Mouse (Mus musculus) ES-Bruce4 (cell line): ENCODE measurements around the gene Tes3-ps. TPM values are rescaled to one million over a fixed set of nuclear protein-coding genes. Genes with fewer than 3 reads are reported as not detected.
A peak's percentile ranks its signal among the peaks of the same experiment; 100 is the strongest.

ENCODE experiments used
- H3K27ac ChIP-seq: 2 replicates; pipeline ENCODE4 v1.5.1; 2012; ENCODE audit warnings: low read length, inconsistent platforms; ENCODE audit not compliant: insufficient read depth
- H3K27me3 ChIP-seq: 2 replicates; pipeline ENCODE4 v1.6.1; 2012; ENCODE audit warnings: mild to moderate bottlenecking, low read length, inconsistent platforms; ENCODE audit not compliant: control insufficient read depth, poor library complexity, insufficient read depth, severe bottlenecking
- H3K36me3 ChIP-seq: 2 replicates; pipeline ENCODE4 v1.6.1; 2012; ENCODE audit warnings: inconsistent platforms, mild to moderate bottlenecking, low read length, moderate library complexity; ENCODE audit not compliant: control insufficient read depth, poor library complexity, insufficient read depth, severe bottlenecking
- H3K4me1 ChIP-seq: one replicate; pipeline ENCODE4 v1.8.1; 2011; ENCODE audit warnings: low read length; ENCODE audit not compliant: control insufficient read depth, insufficient read depth
- H3K4me3 ChIP-seq: 2 replicates; pipeline ENCODE4 v1.5.1; 2011; ENCODE audit warnings: low read depth, mild to moderate bottlenecking, low read length
- H3K9ac ChIP-seq: 2 replicates; pipeline ENCODE4 v1.6.1; 2012; ENCODE audit warnings: low read depth, mild to moderate bottlenecking, inconsistent platforms; ENCODE audit not compliant: poor library complexity, severe bottlenecking
- H3K9me3 ChIP-seq: replicated peaks from 2 replicates; pipeline ENCODE4 v1.6.1; 2012; ENCODE audit warnings: mild to moderate bottlenecking, low read length, inconsistent platforms; ENCODE audit not compliant: control insufficient read depth, poor library complexity, insufficient read depth, severe bottlenecking
- CTCF ChIP-seq: IDR thresholded peaks from one replicate; pipeline ENCODE4 v1.8.1; 2011; ENCODE audit warnings: low read depth, low read length
- EP300 ChIP-seq: IDR thresholded peaks from 2 replicates; pipeline ENCODE4 v1.6.1; 2011; ENCODE audit warnings: low read depth, low read length; ENCODE audit not compliant: insufficient read depth
- POLR2A ChIP-seq: IDR thresholded peaks from one replicate; pipeline ENCODE4 v1.8.1; 2011; ENCODE audit warnings: low read length; ENCODE audit not compliant: insufficient read depth
- polyA plus RNA-seq: library from polyadenylated mRNA; stranded (reverse); fragments of >200 nt; gene quantifications from 2 replicates; pipeline ENCODE4 v1.2.4, GENCODE M21; 2011; ENCODE audit warnings: low read depth; ENCODE audit not compliant: missing spikeins, insufficient read depth, insufficient read length

Tes3-ps gene
- polyA plus RNA-seq, result 3.4 and 5.4 TPM in 2 replicates

DNA sequence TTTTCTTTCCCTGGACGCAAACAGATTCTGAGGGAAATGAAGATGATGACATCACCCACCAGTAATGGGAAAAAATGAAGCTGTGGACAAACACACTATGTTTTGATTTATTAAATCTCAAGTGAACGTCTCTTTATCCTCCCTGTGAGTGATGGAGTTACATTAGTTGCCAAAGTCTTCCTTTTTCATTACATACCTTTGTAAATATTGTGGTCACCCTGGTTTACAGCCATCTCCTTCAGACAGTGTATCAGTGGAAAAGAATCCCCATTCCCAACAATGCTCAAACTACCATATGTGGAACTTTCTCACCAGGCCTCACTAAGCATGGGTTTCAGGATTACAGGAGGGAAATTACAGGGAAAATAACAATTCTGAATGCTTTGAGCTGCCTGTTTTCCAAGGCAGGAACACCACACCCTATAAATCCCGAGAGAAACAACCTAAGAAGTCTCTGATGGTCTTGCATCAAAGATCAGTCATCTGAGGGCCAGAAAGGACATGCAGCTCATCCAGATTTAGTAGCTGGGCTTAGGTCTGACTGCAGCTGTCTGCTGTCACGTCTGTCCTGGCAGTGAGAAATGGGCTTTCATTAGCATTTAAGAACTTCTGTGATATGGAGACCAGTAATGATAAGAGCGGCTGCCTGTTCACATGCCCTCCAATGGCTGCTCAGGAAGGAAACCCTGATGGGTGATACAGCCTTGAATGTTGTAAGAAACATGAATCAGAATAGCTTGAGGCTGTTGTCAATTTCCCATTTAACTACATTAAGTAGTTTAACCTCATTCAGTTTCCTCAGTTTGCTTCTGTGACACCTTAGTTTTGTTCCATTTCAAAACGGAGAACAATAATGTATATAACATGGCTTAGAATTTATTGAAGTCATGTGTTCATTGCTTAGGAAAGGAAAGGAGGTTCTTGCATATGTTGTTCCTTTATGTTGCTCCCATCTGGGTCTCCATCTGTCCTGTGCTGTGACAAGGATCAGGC is at the start of gene Tes3-ps:
Gene Tes3-ps (plus strand): TSS at position 943 of the 993 bp plus-strand sequence.
- Histone ChIP-seq H3K9ac (no peak within 1 kb of the TSS), H3K4me1 (no peaks in the 10 kb centered on the region), H3K36me3 (no peaks in the 10 kb centered on the region), H3K27ac (no peak within 1 kb of the TSS), H3K4me3 (no peak within 1 kb of the TSS), H3K9me3 (no peaks in the 10 kb centered on the region), H3K27me3 (no peaks in the 10 kb centered on the region)
- TF ChIP-seq CTCF, result no peak
- no peak for TF ChIP-seq POLR2A
- no peak for TF ChIP-seq EP300

DNA sequence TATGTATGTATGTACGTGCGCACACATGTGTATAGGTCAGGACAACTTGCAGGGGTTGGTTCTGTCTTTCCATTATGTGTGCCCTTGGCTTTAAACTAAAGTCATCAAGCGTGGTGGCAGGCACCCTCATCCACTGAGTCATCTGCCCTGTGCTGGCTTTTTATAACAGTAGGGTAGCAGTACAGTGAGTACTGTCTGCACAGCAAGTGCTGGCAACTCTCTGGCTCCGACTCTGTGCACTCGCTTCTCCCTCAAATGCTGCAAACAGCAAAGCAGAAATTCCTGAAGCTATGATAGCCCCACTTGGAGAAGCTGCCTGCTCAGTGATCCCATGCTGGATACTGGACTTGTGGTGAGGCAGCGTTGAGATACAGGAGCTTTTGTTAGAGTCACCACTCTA is 48.7 kb upstream of the Tes3-ps start:
- no peaks in the 10 kb centered on the region for H3K36me3 ChIP-seq
- H3K4me1 ChIP-seq, result no peaks in the 10 kb centered on the region

DNA sequence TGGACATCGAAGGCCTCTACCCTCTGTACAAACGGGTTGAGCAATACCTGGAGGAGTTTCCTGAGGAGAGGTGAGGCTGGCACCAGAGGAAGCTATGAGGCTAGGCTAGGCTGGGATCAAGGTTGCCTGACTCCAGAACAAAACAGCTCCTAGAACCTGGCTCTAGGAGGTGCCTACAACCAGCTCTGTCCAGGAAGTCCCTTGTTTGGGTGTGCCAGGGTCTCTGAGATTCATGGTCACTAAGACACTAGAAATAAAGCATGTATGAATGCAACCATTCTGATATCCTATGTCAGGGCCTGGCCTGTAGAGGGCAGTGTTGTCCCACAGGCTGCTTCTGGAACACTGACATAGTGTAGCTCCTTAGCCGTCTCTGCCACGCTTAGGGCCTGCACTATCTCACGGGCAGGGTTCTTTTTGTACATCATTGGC is 43.8 kb upstream of the Tes3-ps start:
- peaks cover 2% of the 10 kb centered on the region for H3K36me3 ChIP-seq
- no peak overlapping the region for H3K4me3 ChIP-seq
- H3K4me1 ChIP-seq, result no peaks in the 10 kb centered on the region
- no peaks in the 10 kb centered on the region for H3K27me3 ChIP-seq
- H3K9me3 ChIP-seq, result no peaks in the 10 kb centered on the region
- no peak overlapping the region for H3K27ac ChIP-seq
- no peak overlapping the region for H3K9ac ChIP-seq
- TF ChIP-seq POLR2A (no peak), CTCF (peak; percentile 97), EP300 (no peak)

More for the DNA sequence above, 48.7 kb upstream of the Tes3-ps start:
- Histone ChIP-seq H3K27me3 (no peaks in the 10 kb centered on the region), H3K9me3 (no peaks in the 10 kb centered on the region), H3K4me3 (no peak overlapping the region), H3K27ac (no peak overlapping the region), H3K9ac (no peak overlapping the region)
- TF ChIP-seq EP300 (no peak), CTCF (no peak), POLR2A (no peak)

DNA sequence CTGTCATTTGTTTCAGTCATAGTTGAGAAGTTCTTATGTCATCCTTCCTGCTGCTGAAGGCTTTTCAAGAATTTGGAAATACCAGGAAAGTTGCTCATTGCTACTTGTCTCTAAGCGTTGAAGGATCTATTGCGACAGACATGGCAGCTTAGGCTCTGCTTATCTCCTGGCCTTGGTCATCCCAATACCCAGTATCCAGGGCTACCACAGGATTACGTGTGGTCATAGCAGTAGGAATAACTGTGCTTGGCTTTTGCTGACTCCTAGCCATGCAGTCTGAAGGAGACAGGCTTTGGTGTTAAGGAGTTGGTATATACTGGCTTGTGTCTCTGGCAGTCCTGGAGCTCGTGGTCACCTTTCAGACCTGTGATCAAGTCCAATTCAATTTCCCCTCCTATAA is 32.8 kb upstream of the Tes3-ps start:
- peaks cover 29% of the 10 kb centered on the region for H3K36me3 ChIP-seq
- H3K27ac ChIP-seq, result no peak overlapping the region

DNA sequence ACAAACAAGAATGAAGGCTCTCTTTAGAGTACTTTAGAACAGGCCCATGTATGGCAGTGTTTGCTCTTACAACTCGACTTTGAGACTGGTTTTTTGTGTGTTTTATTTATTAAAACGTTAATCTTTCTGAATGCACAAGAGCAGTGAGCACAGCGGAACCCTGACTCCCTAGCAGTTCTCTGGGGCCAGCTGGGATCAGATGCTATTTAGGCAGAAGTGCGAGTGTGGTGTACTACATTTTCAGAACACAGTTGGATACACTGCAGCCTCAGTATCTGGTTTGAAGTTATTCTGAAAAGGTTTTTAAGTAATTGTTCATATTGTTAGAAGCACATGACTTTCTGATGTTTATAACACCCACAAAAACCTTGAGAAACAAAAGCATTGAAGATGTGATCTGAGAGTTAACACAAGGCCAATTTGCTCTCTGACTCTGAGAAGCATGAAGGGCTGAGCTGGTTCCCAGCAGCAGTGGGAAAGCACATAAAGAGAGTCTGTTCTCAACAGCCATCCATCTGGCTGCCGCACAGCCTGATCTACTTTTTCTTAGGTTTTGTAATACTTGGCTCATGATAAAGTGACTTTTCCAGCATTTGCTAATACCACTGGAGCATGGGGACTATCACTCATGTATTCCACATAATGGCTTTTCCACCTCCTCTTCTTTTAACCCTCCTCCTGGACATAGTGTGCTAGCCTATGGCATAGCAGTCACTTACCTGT is 32.3 kb upstream of the Tes3-ps start:
- TF ChIP-seq POLR2A, result no peak
- TF ChIP-seq EP300, result no peak
- no peak for TF ChIP-seq CTCF
- Histone ChIP-seq H3K27ac (no peak overlapping the region), H3K9me3 (no peaks in the 10 kb centered on the region), H3K27me3 (no peaks in the 10 kb centered on the region), H3K36me3 (peaks cover 29% of the 10 kb centered on the region), H3K9ac (no peak overlapping the region), H3K4me3 (no peak overlapping the region), H3K4me1 (no peaks in the 10 kb centered on the region)

More for the DNA sequence above, 32.8 kb upstream of the Tes3-ps start:
- no peak overlapping the region for H3K9ac ChIP-seq
- H3K9me3 ChIP-seq, result no peaks in the 10 kb centered on the region
- H3K27me3 ChIP-seq, result no peaks in the 10 kb centered on the region
- H3K4me1 ChIP-seq, result no peaks in the 10 kb centered on the region
- no peak overlapping the region for H3K4me3 ChIP-seq
- TF ChIP-seq EP300 (no peak), CTCF (no peak), POLR2A (no peak)
